Mouse (Mus musculus): ENCODE measurements around the gene Sh3glb2. TPM values are rescaled to one million over a fixed set of nuclear protein-coding genes. Genes with fewer than 3 reads are reported as not detected.

Gene Sh3glb2
- polyA plus RNA-seq, 1 experiment from 2014 or later, result 158 TPM

DNA sequence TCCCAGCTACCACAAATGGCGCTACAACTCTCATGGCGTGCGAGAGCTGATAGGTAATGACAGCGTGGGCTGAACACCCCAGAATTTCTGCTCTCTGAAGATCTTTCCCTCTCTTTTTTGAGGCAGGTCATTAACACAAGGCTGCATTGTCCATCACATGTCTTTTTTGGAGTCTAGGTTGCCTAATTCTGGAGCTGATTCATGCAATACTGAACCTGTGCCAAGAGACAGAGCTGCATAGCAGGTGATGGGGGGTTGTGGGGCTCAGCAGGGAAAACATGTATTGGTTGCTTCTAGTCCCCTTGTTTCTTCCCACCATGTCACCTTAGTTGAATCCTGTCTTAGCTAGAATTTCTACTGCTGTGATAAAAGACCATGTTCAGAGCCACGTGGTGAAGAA is 33.8 kb downstream of the Sh3glb2 start:
- Histone ChIP-seq H3K27me3 (no peaks in the 10 kb centered on the region), H3K9me3 (no peaks in the 10 kb centered on the region), H3K9ac (replicated peaks) (no peak overlapping the region), H3K4me1 (replicated peaks) (no peaks in the 10 kb centered on the region), H3K4me2 (replicated peaks) (no peak overlapping the region), H3K36me3 (peaks cover 97% of the 10 kb centered on the region), H3K4me3 (replicated peaks) (no peak overlapping the region), H3K27ac (no peak overlapping the region)
- ATAC-seq, result no peak
- WGBS, result 94% methylated on average over 5 of the region's 5 CpGs

DNA sequence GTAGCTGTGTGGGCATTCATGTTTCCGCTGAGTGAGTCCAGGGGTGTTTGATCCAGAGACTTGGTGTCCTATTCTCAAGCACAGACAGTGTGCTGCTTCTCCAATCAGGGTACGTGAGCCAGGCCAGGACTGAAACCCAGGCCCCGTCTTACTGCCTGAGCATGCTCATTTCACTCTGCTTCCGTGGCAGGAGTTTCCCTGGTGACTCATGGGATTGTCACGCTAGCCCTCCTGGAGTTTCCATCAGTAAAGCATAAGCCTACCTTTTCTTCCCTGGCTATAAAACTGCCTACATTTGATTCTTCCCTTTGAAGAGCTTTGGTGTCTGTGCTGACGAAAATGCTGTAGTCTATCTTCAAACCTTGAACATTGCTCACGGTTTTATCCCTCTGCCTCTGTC is 36.0 kb downstream of the Sh3glb2 start:
- H3K9ac ChIP-seq (replicated peaks), result no peak overlapping the region
- peaks cover 92% of the 10 kb centered on the region for H3K36me3 ChIP-seq
- ATAC-seq, result no peak
- WGBS, result 90% methylated on average over 7 of the region's 7 CpGs
- H3K9me3 ChIP-seq, result no peaks in the 10 kb centered on the region
- no peaks in the 10 kb centered on the region for H3K27me3 ChIP-seq
- H3K4me3 ChIP-seq (replicated peaks), result no peak overlapping the region
- H3K27ac ChIP-seq, result no peak overlapping the region
- no peak overlapping the region for H3K4me2 ChIP-seq (replicated peaks)
- H3K4me1 ChIP-seq (replicated peaks), result no peaks in the 10 kb centered on the region

DNA sequence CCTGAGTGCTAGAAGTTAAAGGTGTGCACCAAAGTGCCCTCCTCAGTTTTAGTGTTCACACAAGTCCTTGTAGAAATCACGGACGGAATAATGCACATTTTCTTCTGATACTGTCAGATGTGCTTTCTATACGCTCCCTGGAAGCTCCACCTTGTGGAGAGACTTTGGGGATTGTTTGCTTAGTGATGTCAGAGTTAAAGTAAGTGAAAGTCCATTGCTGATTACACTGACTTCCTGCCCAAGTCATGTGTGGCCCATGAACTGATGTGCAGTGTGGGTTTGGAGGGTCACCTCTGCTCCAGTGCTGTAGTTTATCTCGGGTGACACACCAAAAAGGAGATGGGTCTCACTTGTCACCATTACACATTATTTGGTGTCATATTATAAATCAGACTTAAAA is 39.9 kb downstream of the Sh3glb2 start:
- Histone ChIP-seq H3K4me3 (replicated peaks) (no peak overlapping the region), H3K4me2 (replicated peaks) (no peak overlapping the region), H3K27me3 (no peaks in the 10 kb centered on the region), H3K27ac (no peak overlapping the region), H3K9me3 (no peaks in the 10 kb centered on the region), H3K36me3 (peaks cover 93% of the 10 kb centered on the region), H3K9ac (replicated peaks) (no peak overlapping the region), H3K4me1 (replicated peaks) (no peaks in the 10 kb centered on the region)
- WGBS, result 96% methylated on average over 4 of the region's 4 CpGs
- no peak for ATAC-seq

DNA sequence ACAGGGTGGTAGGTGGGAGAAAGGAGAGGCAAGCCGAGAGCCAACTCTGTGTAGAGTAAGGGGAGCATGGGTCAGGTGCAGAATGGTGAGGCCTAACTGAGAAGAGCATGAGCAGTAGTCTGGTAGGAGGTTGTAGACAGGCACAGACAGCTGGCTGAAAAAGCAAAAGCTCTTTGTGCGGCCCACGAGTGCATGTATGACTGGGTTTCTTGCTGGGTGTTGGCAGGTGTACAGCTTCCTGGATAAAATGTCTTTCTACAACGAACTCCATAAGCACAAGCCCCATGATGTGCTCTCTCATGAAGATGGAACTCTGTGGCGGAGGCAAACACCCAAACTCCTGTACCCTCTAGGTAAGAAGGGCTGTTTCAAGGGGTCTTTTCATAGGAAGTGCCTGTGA is 42.2 kb downstream of the Sh3glb2 start:
- Histone ChIP-seq H3K36me3 (peaks cover 92% of the 10 kb centered on the region), H3K4me3 (replicated peaks) (no peak overlapping the region), H3K27ac (no peak overlapping the region), H3K9me3 (no peaks in the 10 kb centered on the region), H3K4me2 (replicated peaks) (no peak overlapping the region), H3K9ac (replicated peaks) (no peak overlapping the region), H3K27me3 (no peaks in the 10 kb centered on the region), H3K4me1 (replicated peaks) (no peaks in the 10 kb centered on the region)
- 97% methylated on average over 5 of the region's 5 CpGs for WGBS
- no peak for ATAC-seq

DNA sequence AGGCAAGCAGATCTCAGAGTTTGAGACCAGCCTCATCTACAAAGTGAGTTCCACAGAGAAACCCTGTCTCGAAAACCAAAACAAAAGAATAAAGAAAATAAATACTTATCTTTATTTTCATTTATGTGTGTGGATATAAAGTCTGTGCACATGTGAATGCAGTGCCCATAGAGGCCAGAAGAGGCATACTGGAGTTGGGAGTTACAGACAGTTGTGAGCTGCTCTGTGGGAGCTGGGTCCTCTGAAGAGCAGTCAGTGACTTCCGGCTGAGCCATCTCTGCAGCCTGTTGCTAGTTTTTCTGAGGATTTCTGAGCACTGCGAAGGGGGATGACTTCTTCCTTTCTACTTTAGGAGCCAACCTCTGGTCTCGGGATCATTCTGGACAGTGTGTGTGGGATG is 43.0 kb downstream of the Sh3glb2 start:
- Histone ChIP-seq H3K4me3 (replicated peaks) (no peak overlapping the region), H3K9ac (replicated peaks) (no peak overlapping the region), H3K27ac (no peak overlapping the region), H3K4me1 (replicated peaks) (no peaks in the 10 kb centered on the region), H3K4me2 (replicated peaks) (no peak overlapping the region), H3K27me3 (no peaks in the 10 kb centered on the region), H3K36me3 (peaks cover 90% of the 10 kb centered on the region), H3K9me3 (no peaks in the 10 kb centered on the region)
- WGBS, result 96% methylated on average over 4 of the region's 4 CpGs
- no peak for ATAC-seq

DNA sequence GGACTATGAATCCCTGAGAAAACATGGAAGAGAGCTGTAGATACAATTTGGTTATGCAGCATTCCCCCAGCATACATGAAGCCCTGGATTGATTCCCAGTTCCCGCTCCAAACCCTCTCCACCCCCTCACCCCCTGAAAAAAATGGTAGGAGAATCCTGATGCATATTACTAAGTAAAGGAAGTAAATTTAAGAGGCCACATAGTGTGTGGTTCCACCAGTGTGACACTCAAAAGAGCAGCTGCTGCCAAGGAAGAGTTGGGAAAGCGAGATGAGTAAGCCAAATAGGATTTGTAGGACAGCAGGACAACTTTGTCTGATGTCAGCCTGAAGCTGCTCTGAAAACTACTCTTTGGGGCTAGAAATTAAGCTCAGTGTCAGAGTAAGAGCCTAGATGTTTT is 47.7 kb downstream of the Sh3glb2 start:
- ATAC-seq, result no peak
- Histone ChIP-seq H3K4me2 (replicated peaks) (no peak overlapping the region), H3K36me3 (peaks cover 96% of the 10 kb centered on the region), H3K27ac (no peak overlapping the region), H3K4me1 (replicated peaks) (no peaks in the 10 kb centered on the region), H3K27me3 (no peaks in the 10 kb centered on the region), H3K9ac (replicated peaks) (no peak overlapping the region), H3K4me3 (replicated peaks) (no peak overlapping the region), H3K9me3 (no peaks in the 10 kb centered on the region)
- WGBS, result 92% methylated on average over 2 of the region's 2 CpGs

DNA sequence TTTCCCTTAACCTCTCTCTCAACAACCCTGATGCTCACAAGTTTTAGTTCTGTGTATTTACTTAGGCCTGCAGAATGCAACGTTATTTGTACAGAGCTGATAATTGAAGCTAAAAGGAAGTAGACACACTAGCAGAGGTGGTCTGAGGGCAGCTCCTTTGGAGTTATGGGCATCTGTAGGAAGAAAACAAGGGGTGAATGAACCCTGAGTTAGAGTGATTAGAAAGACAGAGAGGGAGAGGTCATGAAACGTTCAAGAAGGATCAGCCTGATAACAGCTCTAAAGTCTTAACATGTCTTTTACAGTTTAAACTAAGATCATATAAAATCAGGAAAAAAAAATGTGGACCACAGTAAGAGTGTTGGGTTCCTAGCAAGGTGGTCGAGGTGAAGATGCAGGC is 49.8 kb downstream of the Sh3glb2 start:
- Histone ChIP-seq H3K27me3 (no peaks in the 10 kb centered on the region), H3K4me3 (replicated peaks) (no peak overlapping the region), H3K9me3 (no peaks in the 10 kb centered on the region), H3K9ac (replicated peaks) (no peak overlapping the region), H3K4me2 (replicated peaks) (no peak overlapping the region), H3K4me1 (replicated peaks) (no peaks in the 10 kb centered on the region), H3K27ac (no peak overlapping the region), H3K36me3 (peaks cover 96% of the 10 kb centered on the region)
- no peak for ATAC-seq
- 92% methylated on average over 3 of the region's 3 CpGs for WGBS

DNA sequence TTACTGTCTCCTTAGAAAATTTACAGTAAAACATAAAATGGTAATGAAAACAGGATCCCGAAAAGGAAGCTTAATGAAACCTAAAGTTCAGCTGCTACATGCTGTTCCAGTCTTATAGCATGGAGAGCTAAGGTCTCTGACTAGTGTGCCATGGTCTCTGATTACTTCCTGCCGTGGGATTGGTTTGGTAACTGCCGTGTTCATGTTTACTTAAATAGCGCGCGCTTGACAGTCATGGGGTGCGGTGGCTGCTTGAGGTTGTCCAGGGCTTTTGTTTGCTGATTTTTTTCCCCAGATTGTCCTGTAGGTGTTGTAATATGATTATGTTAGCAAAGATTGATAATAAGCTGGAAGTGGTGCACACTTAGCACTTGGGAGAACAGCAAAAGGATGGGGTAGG is 53.0 kb downstream of the Sh3glb2 start:
- WGBS, result 95% methylated on average over 7 of the region's 7 CpGs
- ATAC-seq, result no peak
- no peak overlapping the region for H3K4me3 ChIP-seq (replicated peaks)
- no peaks in the 10 kb centered on the region for H3K9me3 ChIP-seq
- no peak overlapping the region for H3K27ac ChIP-seq
- H3K4me1 ChIP-seq (replicated peaks), result no peaks in the 10 kb centered on the region
- no peak overlapping the region for H3K4me2 ChIP-seq (replicated peaks)
- H3K27me3 ChIP-seq, result no peaks in the 10 kb centered on the region
- H3K9ac ChIP-seq (replicated peaks), result no peak overlapping the region
- H3K36me3 ChIP-seq, result peaks cover 98% of the 10 kb centered on the region

DNA sequence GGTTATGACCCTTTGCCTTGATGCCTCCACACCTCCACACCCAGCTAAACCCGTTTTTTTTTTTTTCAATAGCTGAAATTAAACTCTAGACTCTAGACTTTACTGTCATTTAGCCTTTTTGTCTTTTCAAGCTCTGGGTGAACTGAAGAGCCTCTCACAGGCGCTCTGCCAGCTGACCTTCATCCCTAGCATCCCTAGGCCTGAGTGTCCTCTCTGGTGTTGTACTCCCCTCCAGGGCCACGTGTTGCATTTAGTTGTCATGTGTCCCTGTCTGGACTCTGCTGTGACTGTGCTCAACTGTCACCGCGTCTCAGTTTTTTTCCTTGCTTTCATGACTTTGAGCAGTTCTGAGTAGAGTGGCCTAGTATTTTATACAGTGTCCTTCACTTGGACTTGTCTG is 59.2 kb downstream of the Sh3glb2 start:
- no peak overlapping the region for H3K27ac ChIP-seq
- no peak overlapping the region for H3K4me3 ChIP-seq (replicated peaks)
- WGBS, result 88% methylated on average over 5 of the region's 5 CpGs
- no peaks in the 10 kb centered on the region for H3K9me3 ChIP-seq
- no peak overlapping the region for H3K9ac ChIP-seq (replicated peaks)
- ATAC-seq, result no peak
- no peaks in the 10 kb centered on the region for H3K4me1 ChIP-seq (replicated peaks)
- H3K27me3 ChIP-seq, result no peaks in the 10 kb centered on the region
- H3K4me2 ChIP-seq (replicated peaks), result no peak overlapping the region
- H3K36me3 ChIP-seq, result peaks cover 80% of the 10 kb centered on the region

DNA sequence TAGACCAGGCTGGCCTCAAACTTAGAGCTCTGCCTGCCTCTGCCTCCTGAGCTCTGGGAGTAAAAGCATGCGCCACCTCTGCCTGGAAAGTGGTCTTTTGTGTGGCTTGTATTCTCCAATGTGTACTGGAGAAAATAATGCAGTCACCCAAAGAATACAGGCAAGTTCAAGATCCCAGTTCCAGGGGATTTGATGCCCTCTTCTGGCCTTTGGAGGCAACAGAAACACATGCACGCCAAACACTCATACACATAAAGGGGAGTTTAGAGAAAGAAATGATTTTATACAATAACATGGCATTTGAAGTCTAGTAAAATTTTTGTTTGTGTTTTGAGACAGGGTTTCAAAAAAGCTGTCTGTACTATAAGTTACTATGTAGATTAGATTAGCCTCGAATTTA is 59.6 kb downstream of the Sh3glb2 start:
- 82% methylated on average over 3 of the region's 3 CpGs for whole genome bisulfite sequencing
- H3K9ac ChIP-seq (replicated peaks), result no peak overlapping the region
- H3K4me1 ChIP-seq (replicated peaks), result no peaks in the 10 kb centered on the region
- H3K27ac ChIP-seq, result no peak overlapping the region
- H3K27me3 ChIP-seq, result no peaks in the 10 kb centered on the region
- ATAC-seq, result no peak
- peaks cover 76% of the 10 kb centered on the region for H3K36me3 ChIP-seq
- H3K4me2 ChIP-seq (replicated peaks), result no peak overlapping the region
- H3K4me3 ChIP-seq (replicated peaks), result no peak overlapping the region
- no peaks in the 10 kb centered on the region for H3K9me3 ChIP-seq

Small RNA genes lying within 50 kb of the gene (microRNA-seq; reads per million reads assigned to microRNA genes)
- gene Gm47292, result not detected

Other genes starting within 250 kb of the Sh3glb2 start
- gene Zer1, start 234.8 kb downstream of the Sh3glb2 start, polyA plus RNA-seq (2015; fragmentation: Nextera tagmentation; extraction: Ambion mirVana), result 14.4 and 15.1 TPM in 2 replicates
- 12.5 and 13.2 TPM in 2 replicates for gene Tbc1d13, start 225.6 kb downstream of the Sh3glb2 start, polyA plus RNA-seq (2015; fragmentation: Nextera tagmentation; extraction: Ambion mirVana)
- 12.1 and 13.8 TPM in 2 replicates for gene Endog, start 187.8 kb downstream of the Sh3glb2 start, polyA plus RNA-seq (2015; fragmentation: Nextera tagmentation; extraction: Ambion mirVana)
- gene Spout1, start 180.9 kb downstream of the Sh3glb2 start, polyA plus RNA-seq (2015; fragmentation: Nextera tagmentation; extraction: Ambion mirVana), result 59.9 and 60.0 TPM in 2 replicates
- 15.9 and 16.8 TPM in 2 replicates for gene Kyat1, start 153.5 kb downstream of the Sh3glb2 start, polyA plus RNA-seq (2015; fragmentation: Nextera tagmentation; extraction: Ambion mirVana)
- gene Lrrc8a, start 121.6 kb downstream of the Sh3glb2 start, polyA plus RNA-seq (2015; fragmentation: Nextera tagmentation; extraction: Ambion mirVana), result 61.6 and 62.2 TPM in 2 replicates
- 0.39 and 0.40 TPM in 2 replicates for gene Gm28035, start 118.8 kb downstream of the Sh3glb2 start, polyA plus RNA-seq (2015; fragmentation: Nextera tagmentation; extraction: Ambion mirVana)
- gene Phyhd1, start 93.1 kb downstream of the Sh3glb2 start, polyA plus RNA-seq (2015; fragmentation: Nextera tagmentation; extraction: Ambion mirVana), result 5.7 and 7.7 TPM in 2 replicates
- not detected in 2 replicates for gene Gm28038, start 78.3 kb downstream of the Sh3glb2 start, polyA plus RNA-seq (2015; fragmentation: Nextera tagmentation; extraction: Ambion mirVana)
- 30.6 and 32.3 TPM in 2 replicates for gene Dolk, start 73.0 kb downstream of the Sh3glb2 start, polyA plus RNA-seq (2015; fragmentation: Nextera tagmentation; extraction: Ambion mirVana)
- gene Nup188, start 72.9 kb downstream of the Sh3glb2 start, polyA plus RNA-seq (2015; fragmentation: Nextera tagmentation; extraction: Ambion mirVana), result 23.6 and 27.9 TPM in 2 replicates
- gene Miga2, start 4.9 kb upstream of the Sh3glb2 start, polyA plus RNA-seq (2015; fragmentation: Nextera tagmentation; extraction: Ambion mirVana), result 29.4 and 30.2 TPM in 2 replicates
- 54.7 and 56.6 TPM in 2 replicates for gene Dolpp1, start 32.9 kb upstream of the Sh3glb2 start, polyA plus RNA-seq (2015; fragmentation: Nextera tagmentation; extraction: Ambion mirVana)
- gene Crat, start 56.5 kb upstream of the Sh3glb2 start, polyA plus RNA-seq (2015; fragmentation: Nextera tagmentation; extraction: Ambion mirVana), result 18.5 and 21.9 TPM in 2 replicates
- gene Ptpa, start 56.7 kb upstream of the Sh3glb2 start, polyA plus RNA-seq (2015; fragmentation: Nextera tagmentation; extraction: Ambion mirVana), result 128 and 134 TPM in 2 replicates
- gene Ier5l, start 114.9 kb upstream of the Sh3glb2 start, polyA plus RNA-seq (2015; fragmentation: Nextera tagmentation; extraction: Ambion mirVana), result 1.8 and 2.0 TPM in 2 replicates
- 0.27 and 0.43 TPM in 2 replicates for gene Cstad, start 235.7 kb upstream of the Sh3glb2 start, polyA plus RNA-seq (2015; fragmentation: Nextera tagmentation; extraction: Ambion mirVana)

All from midbrain, embryonic 13.5 days (tissue).